Mouse (Mus musculus) embryonic stem cell, embryonic (primary cell): ENCODE results near the gene Phtf1.

Experiments
- CTCF ChIA-PET, 4 experiments: fragments of 300-600 bp in 2 of 4; fragments of 350-600 bp in 2 of 4; sonication (Branson Sonifier 250); formaldehyde crosslinking; loops; one replicate each; lab custom pipeline; 2022; ENCODE audit warnings: inconsistent platforms in 2 of 4; lab: Charles Lee
- POLR2A ChIA-PET, 4 experiments: fragments of 300-600 bp in 2 of 4; fragments of 350-600 bp in 2 of 4; sonication (Branson Sonifier 250); formaldehyde crosslinking; loops; one replicate each; lab custom pipeline; 2022; ENCODE audit warnings: antibody characterized with exemption in 4 of 4, inconsistent platforms in 1 of 4; lab: Charles Lee

Gene Phtf1

GRCm38 (mm10) chr3:104009924-104010662, 42.2 kb downstream of the Phtf1 start:
- POLR2A ChIA-PET = interaction anchor here in 2 of 4 experiments (1.0 to 1.5 kb wide), 2 partner anchors 43 to 209 kb away, joined by 3 read pairs; no protein-coding TSS in a partner anchor
- CTCF ChIA-PET = interaction anchor here in 1 of 4 experiments (0.6 kb wide), 1 partner anchor 545 kb away, joined by 3 read pairs; no protein-coding TSS in a partner anchor

GRCm38 (mm10) chr3:104011972-104012371, 44.1 kb downstream of the Phtf1 start:
- ChIA-PET POLR2A (interaction anchor here in 2 of 4 experiments (0.6 to 1.6 kb wide), 3 partner anchors 13 to 284 kb away, joined by 3 read pairs; no protein-coding TSS in a partner anchor), CTCF (no interaction called here)

GRCm38 (mm10) chr3:104017931-104018330, 50.0 kb downstream of the Phtf1 start:
- POLR2A ChIA-PET = no interaction called here
- CTCF ChIA-PET = no interaction called here

GRCm38 (mm10) chr3:104019453-104019852, 51.5 kb downstream of the Phtf1 start:
- ChIA-PET CTCF (no interaction called here), POLR2A (interaction anchor here in 2 of 4 experiments (1.3 to 1.5 kb wide), 2 partner anchors 106 to 194 kb away, joined by 3 to 4 read pairs; partner anchors contain the start of gene Rsbn1 (in 1 of the 2))

- ChIA-PET POLR2A (interaction anchor here in 2 of 4 experiments (0.6 to 1.5 kb wide), 5 partner anchors 106 to 491 kb away, joined by 3 to 4 read pairs (median 3); partner anchors contain the start of genes Magi3 (in 1 of the 2) and Rsbn1 (in 1 of the 2)), CTCF (interaction anchor here in 1 of 4 experiments (0.8 kb wide), 1 partner anchor 659 kb away, joined by 3 read pairs; no protein-coding TSS in a partner anchor)
Observed at GRCm38 (mm10) chr3:104020101-104020500, 52.2 kb downstream of the Phtf1 start.

GRCm38 (mm10) chr3:104026938-104027337, 59.0 kb downstream of the Phtf1 start:
- ChIA-PET POLR2A (interaction anchor here in 1 of 4 experiments (0.6 to 1.1 kb wide), 2 partner anchors 19 to 23 kb away, joined by 3 to 4 read pairs; no protein-coding TSS in a partner anchor), CTCF (no interaction called here)

GRCm38 (mm10) chr3:104032086-104032485, 64.2 kb downstream of the Phtf1 start:
- ChIA-PET CTCF (no interaction called here), POLR2A (interaction anchor here in 2 of 4 experiments (0.6 to 1.2 kb wide), 2 partner anchors 9 to 177 kb away, joined by 3 read pairs; no protein-coding TSS in a partner anchor)

GRCm38 (mm10) chr3:104032747-104033146, 64.8 kb downstream of the Phtf1 start:
- ChIA-PET CTCF (no interaction called here), POLR2A (no interaction called here)

- CTCF ChIA-PET = interaction anchor here in 1 of 4 experiments (0.6 kb wide), 1 partner anchor 115 kb away, joined by 6 read pairs; no protein-coding TSS in a partner anchor
- POLR2A ChIA-PET = interaction anchor here in 2 of 4 experiments (1.0 to 1.4 kb wide), 2 partner anchors 42 to 162 kb away, joined by 4 read pairs; no protein-coding TSS in a partner anchor
Observed at GRCm38 (mm10) chr3:104059001-104059622, 91.2 kb downstream of the Phtf1 start.

GRCm38 (mm10) chr3:104069395-104069794, 101.5 kb downstream of the Phtf1 start:
- POLR2A ChIA-PET = no interaction called here

More at GRCm38 (mm10) chr3:104069395-104069794, 101.5 kb downstream of the Phtf1 start:
- CTCF ChIA-PET = no interaction called here
